ENCODE assay signal across 9 mouse cellular contexts in genomic region chr15:62098791-62099660, GRCm38 (mm10).
DNase-seq lines count a peak whose midpoint lies in the region; ATAC-seq and TF ChIP-seq lines count a peak whose summit lies in the region.
"Had no signal": no experiment of that assay in that cellular context is flagged by ENCODE, and none has a peak within 500 bp of the region (broad histone marks: within the 10 kb centered on the region; RNA-seq: fewer than 3 reads in every experiment).

No protein-coding gene starts in this region.

- TF ChIP-seq CTCF in CH12.LX (conservative IDR thresholded peaks at IDR 0.05 in 1 of 2, IDR thresholded peaks at IDR 0.05 in 1 of 2; ENCODE audit: low read depth in 2 of 2, low read length in 2 of 2) = no peak
- no peak for TF ChIP-seq CTCF in liver, postnatal 0 days (IDR thresholded peaks at IDR 0.05; ENCODE audit: low read depth)

- peaks cover 22% of the 10 kb centered on the region for H3K9me3 ChIP-seq in CH12.LX (replicated peaks; ENCODE audit: low read length)
- no peaks in the 10 kb centered on the region for H3K9me3 ChIP-seq in liver, postnatal 0 days (ENCODE audit: low read length)
- H3K9me3 ChIP-seq in hindbrain, embryonic 12.5 days (replicated peaks) = no peaks in the 10 kb centered on the region

- in situ Hi-C loops in CH12.LX (cut with MboI; ENCODE audit: low pct_ligation_motif_present, low pct_unique_long_range_greater_than_20kb, low sequenced_read_pairs) = no loop called here

- TF ChIP-seq EP300 in CH12.LX (IDR thresholded peaks at IDR 0.05; ENCODE audit: low read length) = no peak
- peak; percentile 64; the same call in 1 of the 2 replicates for TF ChIP-seq EP300 in liver, postnatal 0 days (IDR thresholded peaks at IDR 0.05; ENCODE audit: low read depth)

- peaks cover 41 to 90% of the 10 kb centered on the region in 2 experiments for H3K36me3 ChIP-seq in CH12.LX (replicated peaks in 1 of 2; ENCODE audit: control insufficient read depth in 1 of 2, insufficient read depth in 1 of 2, low read length in 1 of 2)
- H3K36me3 ChIP-seq in liver, postnatal 0 days (replicated peaks; ENCODE audit: insufficient read depth, low read length) = no peaks in the 10 kb centered on the region
- H3K36me3 ChIP-seq in hindbrain, embryonic 12.5 days = no peaks in the 10 kb centered on the region

- H3K79me2 ChIP-seq in CH12.LX (replicated peaks; ENCODE audit: control insufficient read depth, extremely low read depth, insufficient read depth, poor library complexity, severe bottlenecking) = peaks cover 97% of the 10 kb centered on the region

- H3K4me3 ChIP-seq in CH12.LX (replicated peaks in 1 of 3; ENCODE audit: low read depth in 2 of 3, low read length in 2 of 3, poor library complexity in 1 of 3) = no peak overlapping the region
- H3K4me3 ChIP-seq in liver, postnatal 0 days (ENCODE audit: low read depth, low read length) = no peak overlapping the region
- H3K4me3 ChIP-seq in hindbrain, embryonic 12.5 days = no peak overlapping the region

- peak; percentile 88 for ATAC-seq in liver, postnatal 0 days
- ATAC-seq in hindbrain, embryonic 12.5 days (ENCODE audit: low FRiP score) = no peak; the same call in 1 of the 2 replicates

- no peak; the same call in 1 of the 2 replicates for TF ChIP-seq POLR2A in CH12.LX (IDR thresholded peaks at IDR 0.05; ENCODE audit: low read depth, low read length)

- H3K27ac ChIP-seq in CH12.LX (ENCODE audit: insufficient read depth, low read depth) = 0 out of 2 replicates have a peak overlapping the region, but pooled peaks have one; percentile 4
- peak overlapping the region; percentile 48; the same call in 1 of the 2 replicates for H3K27ac ChIP-seq in liver, postnatal 0 days (ENCODE audit: low read depth)
- no peak overlapping the region for H3K27ac ChIP-seq in hindbrain, embryonic 12.5 days
- H3K27ac ChIP-seq: kidney, postnatal 0 days had no signal

- dilution Hi-C loops in CH12.LX (cut with MboI; ENCODE audit: extremely low pct_ligation_motif_present, extremely low pct_unique_long_range_greater_than_20kb, low sequenced_read_pairs) = no loop called here

- TF ChIP-seq RAD21 in CH12.LX (IDR thresholded peaks at IDR 0.05; ENCODE audit: low read depth, low read length) = no peak

- DNase-seq in CH12.LX (ENCODE audit: extremely low read depth) = no peak
- peak; percentile 36 for DNase-seq in MEL-GATA-1-ER (ENCODE audit: extremely low read depth, low read depth)
- peak; percentile 50 to 61 for DNase-seq in heart, postnatal 14 days
- DNase-seq in liver, postnatal 0 days = peak; percentile 56
- DNase-seq in thymus, postnatal 0 days (ENCODE audit: low spot score) = no peak
- DNase-seq in cerebellum, adult 11-12 months = no peak
- DNase-seq in layer of hippocampus, adult 9-10 months (ENCODE audit: low spot score) = no peak

- H3K27me3 ChIP-seq in CH12.LX (replicated peaks) = no peaks in the 10 kb centered on the region
- H3K27me3 ChIP-seq in liver, postnatal 0 days (ENCODE audit: insufficient read depth, low read length) = no peaks in the 10 kb centered on the region
- H3K27me3 ChIP-seq in hindbrain, embryonic 12.5 days = 0 out of 2 replicates have a peak, but pooled peaks cover 3% of the 10 kb centered on the region

- no peak overlapping the region for H3K9ac ChIP-seq in CH12.LX (ENCODE audit: insufficient read depth, low read depth)
- H3K9ac ChIP-seq in liver, postnatal 0 days (replicated peaks) = peak overlapping the region; percentile 34; the same call in 1 of the 2 replicates
- no peak overlapping the region for H3K9ac ChIP-seq in hindbrain, embryonic 12.5 days

- intact Hi-C loops in heart, postnatal 14 days (cut with DNase I) = no loop called here

- WGBS in liver, postnatal 0 days (ENCODE audit: insufficient replicate concordance) = 42% methylated on average over 16 of the region's 16 CpGs
- WGBS in hindbrain, embryonic 12.5 days = 51% methylated on average over 16 of the region's 16 CpGs

- no peak overlapping the region for H3K4me2 ChIP-seq in CH12.LX (ENCODE audit: insufficient read depth, low read depth, poor library complexity, severe bottlenecking)
- peak overlapping the region; percentile 35 for H3K4me2 ChIP-seq in liver, postnatal 0 days (ENCODE audit: low read depth, low read length)
- H3K4me2 ChIP-seq in hindbrain, embryonic 12.5 days (replicated peaks) = no peak overlapping the region

- H3K4me1 ChIP-seq in CH12.LX (ENCODE audit: control insufficient read depth in 1 of 2, insufficient read depth in 2 of 2) = peaks cover 19 to 65% of the 10 kb centered on the region in 2 experiments
- H3K4me1 ChIP-seq in liver, postnatal 0 days (ENCODE audit: insufficient read depth) = peaks cover 11% of the 10 kb centered on the region
- H3K4me1 ChIP-seq in hindbrain, embryonic 12.5 days = no peaks in the 10 kb centered on the region

TF ChIP-seq in CH12.LX, 34 proteins besides CTCF, POLR2A, EP300 and RAD21:
- no peak for TF ChIP-seq MYC (IDR thresholded peaks at IDR 0.05; ENCODE audit: low read depth, low read length)
- TF ChIP-seq POLR2AphosphoS2 (IDR thresholded peaks at IDR 0.05; ENCODE audit: low read depth, low read length) = no peak
- TF ChIP-seq HCFC1 (IDR thresholded peaks at IDR 0.05; ENCODE audit: low read depth, low read length) = no peak
- TF ChIP-seq UBTF (IDR thresholded peaks at IDR 0.05; ENCODE audit: low read depth, low read length) = no peak
- TF ChIP-seq TCF12 (IDR thresholded peaks at IDR 0.05; ENCODE audit: low read depth, low read length) = no peak
- TF ChIP-seq ETS1 (conservative IDR thresholded peaks at IDR 0.05; ENCODE audit: low read depth, low read length) = no peak
- TF ChIP-seq SIN3A (IDR thresholded peaks at IDR 0.05; ENCODE audit: low read length) = no peak
- TF ChIP-seq RCOR1 (conservative IDR thresholded peaks at IDR 0.05; ENCODE audit: low read depth, low read length) = no peak
- TF ChIP-seq ZMIZ1 (IDR thresholded peaks at IDR 0.05; ENCODE audit: low read depth, low read length) = no peak
- TF ChIP-seq GABPA (IDR thresholded peaks at IDR 0.05; ENCODE audit: insufficient replicate concordance, low read depth, low read length) = no peak
- no peak for TF ChIP-seq TBP (conservative IDR thresholded peaks at IDR 0.05; ENCODE audit: low read depth, low read length)
- no peak for TF ChIP-seq ZNF384 (IDR thresholded peaks at IDR 0.05; ENCODE audit: low read depth, low read length)

Comparison
In these comparisons a context has a peak if more than half of its experiments do, and no peak if none do; other contexts are left out.
1. DNase-seq: peak in MEL-GATA-1-ER (single experiment), heart, postnatal 14 days (2 of 2) and liver, postnatal 0 days (single experiment); none in CH12.LX (single experiment), thymus, postnatal 0 days (single experiment), cerebellum, adult 11-12 months (single experiment) and layer of hippocampus, adult 9-10 months (single experiment).